Mouse (Mus musculus): ENCODE results near the gene Olfr1489. TPM values are rescaled to one million over a fixed set of nuclear protein-coding genes. Genes with fewer than 3 reads are reported as not detected.
"Not testable (repeated sequence)": the region's sequence is repeated elsewhere in the genome, so short reads cannot be mapped to it uniquely, and the experiment has no call there.

Olfr1489 gene
- polyA plus RNA-seq (2015; fragmentation: Nextera tagmentation; extraction: Ambion mirVana): not detected in 2 replicates

- Histone ChIP-seq H3K27ac (ENCODE audit: low read length) (no peak within 1 kb of the TSS), H3K9ac (replicated peaks; ENCODE audit: low read depth, low read length) (no peak within 1 kb of the TSS), H3K4me3 (replicated peaks; ENCODE audit: low read length) (no peak within 1 kb of the TSS), H3K4me1 (replicated peaks; ENCODE audit: control insufficient read depth, insufficient read depth, low read length) (no peaks in the 10 kb centered on the region), H3K36me3 (ENCODE audit: control insufficient read depth, insufficient read depth) (no peaks in the 10 kb centered on the region), H3K9me3 (ENCODE audit: control insufficient read depth, low read length) (no peaks in the 10 kb centered on the region; the same call in 1 of the 2 replicates), H3K4me2 (ENCODE audit: low read length) (no peak within 1 kb of the TSS), H3K27me3 (replicated peaks; ENCODE audit: control insufficient read depth, insufficient read depth, low read length) (no peaks in the 10 kb centered on the region)
- 85% methylated on average over 1 of the region's 1 CpGs for WGBS
- no peak for ATAC-seq
These were observed at the start of gene Olfr1489 for GRCm38 (mm10) chr19:13631321-13631720. Gene Olfr1489, plus strand, starts transcription at chr19:13631621.

GRCm38 (mm10) chr19:13583211-13583610 is 48.2 kb upstream of the Olfr1489 start, which contains the start of gene Olfr1484:
Gene Olfr1484, plus strand, starts transcription at chr19:13583511.
- WGBS: 90% methylated on average over 1 of the region's 1 CpGs
- no peaks in the 10 kb centered on the region for H3K27me3 ChIP-seq (replicated peaks; ENCODE audit: control insufficient read depth, insufficient read depth, low read length)
- no peak within 1 kb of the TSS for H3K4me3 ChIP-seq (replicated peaks; ENCODE audit: low read length)
- no peaks in the 10 kb centered on the region for H3K4me1 ChIP-seq (replicated peaks; ENCODE audit: control insufficient read depth, insufficient read depth, low read length)
- H3K4me2 ChIP-seq (ENCODE audit: low read length): no peak within 1 kb of the TSS
- H3K9ac ChIP-seq (replicated peaks; ENCODE audit: low read depth, low read length): no peak within 1 kb of the TSS
- no peak within 1 kb of the TSS for H3K27ac ChIP-seq (ENCODE audit: low read length)
- no peaks in the 10 kb centered on the region for H3K36me3 ChIP-seq (ENCODE audit: control insufficient read depth, insufficient read depth)
- H3K9me3 ChIP-seq (ENCODE audit: control insufficient read depth, low read length): no peaks in the 10 kb centered on the region
- ATAC-seq: no peak

- not testable (repeated sequence) for ATAC-seq; H3K27ac ChIP-seq (ENCODE audit: low read length); H3K36me3 ChIP-seq (ENCODE audit: control insufficient read depth, insufficient read depth); H3K4me2 ChIP-seq (ENCODE audit: low read length); H3K9me3 ChIP-seq (ENCODE audit: control insufficient read depth, low read length); H3K4me3 ChIP-seq (replicated peaks; ENCODE audit: low read length); H3K27me3 ChIP-seq (replicated peaks; ENCODE audit: control insufficient read depth, insufficient read depth, low read length); H3K9ac ChIP-seq (replicated peaks; ENCODE audit: low read depth, low read length); H3K4me1 ChIP-seq (replicated peaks; ENCODE audit: control insufficient read depth, insufficient read depth, low read length)
- 90% methylated on average over 2 of the region's 2 CpGs for WGBS
These were observed 14.3 kb upstream of the Olfr1489 start, which contains the start of gene Olfr1487 for GRCm38 (mm10) chr19:13617075-13617474. Gene Olfr1487, plus strand, starts transcription at chr19:13617375.

GRCm38 (mm10) chr19:13650791-13651190 is 19.4 kb downstream of the Olfr1489 start, which contains the start of gene Olfr1490:
Gene Olfr1490, plus strand, starts transcription at chr19:13651091.
- Histone ChIP-seq H3K36me3 (ENCODE audit: control insufficient read depth, insufficient read depth) (no peaks in the 10 kb centered on the region), H3K9ac (replicated peaks; ENCODE audit: low read depth, low read length) (no peak within 1 kb of the TSS), H3K9me3 (ENCODE audit: control insufficient read depth, low read length) (no peaks in the 10 kb centered on the region), H3K4me3 (replicated peaks; ENCODE audit: low read length) (no peak within 1 kb of the TSS), H3K27ac (ENCODE audit: low read length) (no peak within 1 kb of the TSS), H3K4me2 (ENCODE audit: low read length) (no peak within 1 kb of the TSS), H3K4me1 (replicated peaks; ENCODE audit: control insufficient read depth, insufficient read depth, low read length) (no peaks in the 10 kb centered on the region), H3K27me3 (replicated peaks; ENCODE audit: control insufficient read depth, insufficient read depth, low read length) (no peaks in the 10 kb centered on the region)
- no peak for ATAC-seq
- 73% methylated on average over 1 of the region's 1 CpGs for WGBS

Small RNA genes lying within 50 kb of the gene (microRNA-seq; reads per million reads assigned to microRNA genes)
- not detected for gene Gm22323
- not detected for gene Gm23931

Other genes with a start within 250 kb of the Olfr1489 start
- not detected in 2 replicates for gene Olfr1469, start 223.8 kb upstream of the Olfr1489 start, polyA plus RNA-seq (2015; fragmentation: Nextera tagmentation; extraction: Ambion mirVana)
- not detected in 2 replicates for gene Olfr1471, start 188.2 kb upstream of the Olfr1489 start, polyA plus RNA-seq (2015; fragmentation: Nextera tagmentation; extraction: Ambion mirVana)
- gene Olfr1472, start 175.5 kb upstream of the Olfr1489 start, polyA plus RNA-seq (2015; fragmentation: Nextera tagmentation; extraction: Ambion mirVana): not detected in 2 replicates
- gene Olfr1474, start 162.1 kb upstream of the Olfr1489 start, polyA plus RNA-seq (2015; fragmentation: Nextera tagmentation; extraction: Ambion mirVana): not detected in 2 replicates
- gene Olfr1475, start 151.4 kb upstream of the Olfr1489 start, polyA plus RNA-seq (2015; fragmentation: Nextera tagmentation; extraction: Ambion mirVana): not detected in 2 replicates
- gene Olfr1477, start 131.1 kb upstream of the Olfr1489 start, polyA plus RNA-seq (2015; fragmentation: Nextera tagmentation; extraction: Ambion mirVana): not detected in 2 replicates
- gene Olfr1480, start 103.7 kb upstream of the Olfr1489 start, polyA plus RNA-seq (2015; fragmentation: Nextera tagmentation; extraction: Ambion mirVana): not detected in 2 replicates
- not detected in 2 replicates for gene Olfr1484, start 48.1 kb upstream of the Olfr1489 start, polyA plus RNA-seq (2015; fragmentation: Nextera tagmentation; extraction: Ambion mirVana)
- gene Olfr1487, start 14.2 kb upstream of the Olfr1489 start, polyA plus RNA-seq (2015; fragmentation: Nextera tagmentation; extraction: Ambion mirVana): not detected in 2 replicates
- not detected in 2 replicates for gene Olfr1490, start 19.5 kb downstream of the Olfr1489 start, polyA plus RNA-seq (2015; fragmentation: Nextera tagmentation; extraction: Ambion mirVana)
- not detected in 2 replicates for gene Olfr1491, start 65.6 kb downstream of the Olfr1489 start, polyA plus RNA-seq (2015; fragmentation: Nextera tagmentation; extraction: Ambion mirVana)
- not detected in 2 replicates for gene Olfr1493-ps1, start 91.7 kb downstream of the Olfr1489 start, polyA plus RNA-seq (2015; fragmentation: Nextera tagmentation; extraction: Ambion mirVana)
- gene Olfr1494, start 108.1 kb downstream of the Olfr1489 start, polyA plus RNA-seq (2015; fragmentation: Nextera tagmentation; extraction: Ambion mirVana): not detected in 2 replicates
- gene Olfr1495, start 133.0 kb downstream of the Olfr1489 start, polyA plus RNA-seq (2015; fragmentation: Nextera tagmentation; extraction: Ambion mirVana): not detected in 2 replicates
- not detected in 2 replicates for gene Olfr1496, start 146.3 kb downstream of the Olfr1489 start, polyA plus RNA-seq (2015; fragmentation: Nextera tagmentation; extraction: Ambion mirVana)
- not detected in 2 replicates for gene Olfr1497, start 166.6 kb downstream of the Olfr1489 start, polyA plus RNA-seq (2015; fragmentation: Nextera tagmentation; extraction: Ambion mirVana)
- not detected in 2 replicates for gene Olfr1499, start 187.8 kb downstream of the Olfr1489 start, polyA plus RNA-seq (2015; fragmentation: Nextera tagmentation; extraction: Ambion mirVana)
- gene Olfr1500, start 198.9 kb downstream of the Olfr1489 start, polyA plus RNA-seq (2015; fragmentation: Nextera tagmentation; extraction: Ambion mirVana): not detected in 2 replicates
- not detected in 2 replicates for gene Olfr1501, start 219.1 kb downstream of the Olfr1489 start, polyA plus RNA-seq (2015; fragmentation: Nextera tagmentation; extraction: Ambion mirVana)
- gene Olfr1502, start 230.2 kb downstream of the Olfr1489 start, polyA plus RNA-seq (2015; fragmentation: Nextera tagmentation; extraction: Ambion mirVana): not detected in 2 replicates